Mouse (Mus musculus) NIH3T3 (cell line): Measurements from ENCODE around the gene Dnah6.

Experiments
- DNase-seq: peaks from one replicate; pipeline ENCODE4 v3.0.0-alpha.2; 2012; ENCODE audit warnings: low read depth

Dnah6 gene

DNA sequence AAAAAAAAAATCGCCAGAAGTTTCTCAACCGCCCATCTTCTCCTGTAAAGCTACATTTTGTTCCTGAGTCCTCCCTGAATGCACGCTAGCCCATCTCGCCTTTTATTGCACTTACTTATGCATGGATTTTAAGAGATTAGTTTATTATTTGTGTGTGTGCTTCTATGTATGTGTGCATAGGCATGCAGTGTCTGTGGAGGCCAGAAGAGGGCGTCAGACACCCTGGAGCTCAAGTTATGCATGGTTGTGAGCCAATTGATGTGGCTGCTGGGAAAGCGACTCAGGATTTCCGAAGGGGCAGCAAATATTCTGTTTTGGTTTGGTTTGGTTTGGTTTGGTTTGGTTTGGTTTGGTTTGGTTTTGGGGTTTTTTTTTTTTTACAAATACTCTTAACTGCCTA is 78.0 kb downstream of the Dnah6 start:
- DNase-seq, result no peak

DNA sequence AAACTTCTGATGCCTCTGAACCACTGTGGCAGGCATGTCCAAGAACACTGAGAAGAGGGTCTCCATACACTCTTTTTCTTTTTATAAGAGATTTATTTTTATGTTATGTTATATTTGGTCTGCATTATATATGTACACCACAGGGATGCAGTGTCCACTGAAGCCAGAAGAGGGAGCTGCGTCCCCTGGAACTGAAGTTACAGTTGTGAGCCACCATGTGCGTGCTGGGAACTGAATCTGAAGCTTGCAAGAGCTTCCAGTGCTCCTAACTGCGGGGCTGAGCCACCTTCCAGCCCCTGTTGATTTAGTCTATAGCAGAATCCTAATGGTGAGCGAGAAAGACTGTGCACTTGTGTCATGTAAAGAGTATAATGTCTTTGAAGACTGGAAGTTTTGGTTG is 78.7 kb downstream of the Dnah6 start:
- DNase-seq, result no peak

DNA sequence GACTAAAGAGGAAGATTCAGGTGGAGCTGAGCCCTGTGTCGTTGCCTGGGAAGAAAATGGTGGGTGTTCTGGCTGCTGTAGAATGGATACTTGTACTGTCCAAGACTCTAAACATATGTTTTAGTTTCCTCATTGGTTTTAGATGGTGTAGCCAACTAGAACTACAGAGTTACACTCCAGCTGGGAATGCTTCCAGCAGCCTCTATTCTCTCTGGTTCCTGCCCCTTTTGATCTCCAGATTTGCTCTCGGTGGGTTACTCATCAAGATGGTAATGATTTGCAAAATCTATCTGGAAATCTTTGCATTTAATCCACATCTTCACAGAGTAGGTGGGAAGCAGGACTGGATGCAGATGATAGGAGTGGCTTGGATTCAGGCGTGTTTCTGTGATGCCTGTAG is 80.6 kb downstream of the Dnah6 start:
- DNase-seq, result peak; percentile 56

DNA sequence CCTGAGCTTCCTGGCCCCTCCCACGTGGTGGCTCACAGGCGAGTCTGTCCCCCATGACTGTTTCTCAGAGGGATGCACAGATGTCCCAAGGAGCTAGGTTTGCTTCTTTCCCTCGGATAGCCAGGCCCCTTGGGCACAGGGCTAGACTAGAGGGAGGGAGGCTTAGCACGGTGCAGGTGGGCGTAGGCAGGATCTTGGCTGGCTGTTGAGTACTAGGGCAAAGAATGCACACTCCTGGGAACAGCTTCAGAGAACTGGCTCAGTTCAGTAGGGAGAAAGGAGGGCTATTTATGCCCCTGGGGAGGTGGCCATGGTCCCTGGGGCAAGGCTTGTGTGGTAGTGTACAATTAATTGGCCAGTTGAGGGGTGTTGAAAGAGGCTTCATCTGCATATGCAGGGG is 88.7 kb downstream of the Dnah6 start:
- no peak for DNase-seq

DNA sequence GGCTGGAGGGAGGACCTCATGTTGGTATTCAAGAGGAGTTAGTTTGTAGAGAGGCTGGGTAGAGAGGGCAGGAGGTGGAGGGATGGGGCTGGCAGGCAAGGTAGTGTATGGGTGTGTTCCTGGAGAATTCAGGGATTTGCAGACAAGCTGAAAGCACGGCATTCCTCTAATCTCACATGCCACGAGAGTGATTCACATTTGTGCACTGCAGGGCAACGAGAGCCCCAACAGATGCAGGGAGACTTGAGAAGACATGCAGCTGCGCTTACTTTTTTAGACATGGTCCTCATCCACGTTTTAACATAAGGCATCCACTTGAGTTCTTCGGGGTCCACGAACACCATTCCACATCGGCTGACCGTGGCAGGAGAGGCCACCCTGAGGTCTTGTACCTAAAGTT is 93.9 kb downstream of the Dnah6 start:
- DNase-seq, result peak; percentile 30

DNA sequence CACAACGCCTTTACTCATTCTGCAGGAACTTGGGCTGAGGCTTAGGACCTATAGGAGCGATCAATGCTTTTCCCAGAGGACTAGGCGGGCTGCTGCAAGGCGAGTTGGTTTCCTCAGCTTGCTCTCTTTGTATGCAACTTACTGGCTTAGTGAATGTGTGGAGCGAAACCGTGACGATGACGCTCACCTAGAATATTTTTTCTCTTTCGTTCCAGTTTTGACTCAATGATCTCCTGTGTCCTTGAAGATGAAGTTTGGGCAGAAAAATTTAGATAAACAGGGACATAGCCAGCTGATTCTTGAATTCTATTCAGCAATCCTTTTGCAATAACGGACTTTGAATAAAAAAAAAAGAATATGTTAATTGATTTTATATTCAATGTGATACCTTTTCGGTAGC is 101.1 kb downstream of the Dnah6 start:
- DNase-seq, result no peak

DNA sequence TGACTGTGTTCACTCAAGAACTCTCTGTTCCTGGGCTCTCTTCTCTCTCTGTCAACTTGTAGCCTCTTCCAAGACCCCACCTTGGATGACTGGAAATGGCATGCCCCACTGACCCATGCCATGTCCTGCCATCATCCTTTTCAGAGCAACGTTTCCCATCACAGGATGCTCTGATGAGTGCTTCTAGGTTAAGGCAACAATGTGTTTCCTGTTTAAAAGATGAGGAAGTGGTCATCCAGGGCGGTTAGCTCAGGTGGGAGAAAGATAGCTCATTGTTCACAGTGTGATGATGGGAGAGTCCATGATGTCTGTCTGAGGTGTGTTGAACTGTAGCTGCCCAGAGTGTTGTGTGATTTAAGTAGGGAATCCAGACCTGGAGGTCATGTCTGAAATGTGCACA is 107.6 kb downstream of the Dnah6 start:
- no peak for DNase-seq

DNA sequence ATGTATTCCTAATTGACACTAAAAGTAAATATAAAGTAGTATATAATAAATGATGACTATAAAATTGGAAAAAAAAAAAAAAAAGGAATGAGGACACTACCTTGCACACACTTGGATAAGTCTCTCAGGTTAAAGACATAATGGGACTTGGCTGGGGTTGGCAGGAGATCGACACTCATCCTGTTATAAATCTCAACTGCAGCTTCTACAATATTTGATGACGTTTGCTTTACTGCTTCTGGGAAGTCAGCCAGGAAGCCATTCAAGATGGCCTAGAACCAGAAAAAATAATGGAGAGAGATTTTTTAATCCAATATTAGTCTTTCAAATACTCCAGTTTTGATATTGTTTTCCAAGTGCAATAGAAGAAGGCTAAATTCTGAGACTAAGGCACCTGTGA is 108.1 kb downstream of the Dnah6 start:
- peak; percentile 80 for DNase-seq

DNA sequence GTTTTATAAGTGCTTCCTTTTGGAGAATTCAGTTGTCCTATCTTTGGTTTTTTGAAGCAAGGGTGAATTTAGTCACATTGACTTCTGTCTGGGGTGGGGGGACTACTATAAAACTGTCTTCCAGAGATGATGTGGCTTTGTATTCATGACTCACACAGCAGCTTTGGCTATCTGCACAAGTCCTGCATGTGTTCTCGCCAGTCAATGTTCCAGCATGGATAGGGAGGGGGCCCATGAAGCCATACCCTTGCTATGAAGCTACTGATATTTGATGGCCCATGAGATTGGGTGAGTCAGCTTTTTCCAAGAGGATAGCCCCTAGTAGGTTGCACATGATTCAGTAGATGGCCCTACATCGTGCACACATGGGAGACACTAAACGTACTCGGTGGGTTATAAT is 128.3 kb downstream of the Dnah6 start:
- no peak for DNase-seq

DNA sequence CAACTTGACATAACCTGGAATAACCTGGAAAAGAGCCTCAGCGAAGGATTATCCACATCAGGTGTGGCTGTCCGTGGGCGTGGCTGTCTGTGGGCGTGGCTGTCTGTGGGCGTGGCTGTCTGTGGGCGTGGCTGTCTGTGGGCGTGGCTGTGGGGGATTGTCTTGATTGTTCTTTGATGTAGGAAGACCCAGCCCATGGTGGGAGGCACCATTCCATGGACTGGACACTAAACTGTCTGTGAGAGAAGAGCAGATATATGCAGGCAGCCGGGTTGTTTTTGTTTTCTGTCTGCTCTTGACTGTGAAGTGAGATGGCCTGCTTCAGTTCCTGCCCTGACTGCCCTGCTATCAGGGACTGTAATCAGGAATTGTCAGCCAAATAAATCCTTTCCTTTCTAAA is 130.6 kb downstream of the Dnah6 start:
- DNase-seq, result no peak

DNA sequence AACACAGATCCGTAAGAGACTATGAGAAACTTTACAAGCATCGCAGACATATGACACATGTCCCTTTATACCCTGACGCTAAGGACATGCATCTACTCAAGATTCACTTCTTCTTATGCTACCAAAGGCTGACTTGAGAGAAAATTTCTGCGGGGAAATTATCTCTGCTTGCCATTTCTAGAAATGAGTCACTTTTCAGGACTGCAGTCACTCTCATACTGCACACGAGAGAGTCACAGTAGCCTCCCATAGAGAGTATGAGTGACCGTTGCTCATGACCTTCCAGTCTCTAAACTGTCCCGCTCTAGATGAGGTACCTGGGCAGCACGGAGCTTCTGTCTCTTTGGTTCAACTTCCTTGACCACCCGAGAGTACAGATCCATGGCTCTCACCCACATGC is 138.9 kb downstream of the Dnah6 start:
- no peak for DNase-seq

DNA sequence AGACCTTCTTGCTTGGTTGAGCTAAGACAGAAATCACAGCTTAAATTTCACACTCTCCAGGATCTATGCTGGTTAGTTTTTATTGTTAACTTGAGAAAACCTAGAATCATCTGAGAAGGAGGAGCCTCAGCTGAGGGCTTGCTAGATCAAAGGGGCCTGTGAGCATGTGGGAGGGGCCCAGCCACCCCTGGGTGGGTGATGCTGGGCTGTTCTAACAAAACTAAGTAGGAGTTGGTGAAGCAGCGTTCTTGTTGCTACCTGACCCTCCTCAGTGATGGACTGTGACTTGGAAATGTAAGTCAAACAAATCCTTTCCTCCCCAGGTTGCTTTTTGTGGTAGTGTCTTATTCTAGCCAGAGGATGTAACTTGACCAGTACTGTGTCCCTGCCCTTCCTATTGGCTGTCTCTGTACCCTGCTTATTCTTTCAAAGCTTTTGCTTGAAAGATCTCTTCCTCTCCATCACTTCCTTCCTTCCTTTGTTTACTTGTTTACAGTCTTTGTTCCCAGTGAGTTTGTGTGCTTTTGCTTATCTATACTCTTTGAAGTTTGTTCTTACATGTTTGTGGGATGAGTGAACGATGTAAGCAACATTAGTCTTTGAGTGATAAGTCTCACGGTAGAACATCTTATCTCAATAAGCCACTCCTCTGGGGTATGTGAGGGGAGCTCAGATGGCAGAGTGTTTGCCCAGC is 149.2 kb downstream of the Dnah6 start:
- no peak for DNase-seq

DNA sequence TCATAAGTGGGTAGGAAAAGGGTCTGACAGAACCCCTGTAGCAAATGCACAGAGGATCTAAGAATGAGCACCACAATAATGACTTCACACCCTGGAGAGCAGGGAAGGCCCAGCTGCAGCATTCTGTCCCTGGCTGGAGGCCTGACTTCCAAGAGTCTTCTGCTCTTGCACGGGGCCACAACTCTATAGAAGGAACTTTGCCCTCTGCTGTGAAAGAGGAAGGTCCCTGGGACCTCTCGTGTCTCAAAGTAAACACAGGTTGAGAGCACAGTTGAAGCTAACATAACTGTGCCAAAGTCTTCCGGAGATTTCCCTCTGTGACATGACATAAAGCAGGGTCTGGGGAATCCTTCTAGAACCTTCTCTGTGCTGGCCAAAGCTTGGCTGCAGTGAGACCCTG is 150.2 kb downstream of the Dnah6 start:
- no peak for DNase-seq

DNA sequence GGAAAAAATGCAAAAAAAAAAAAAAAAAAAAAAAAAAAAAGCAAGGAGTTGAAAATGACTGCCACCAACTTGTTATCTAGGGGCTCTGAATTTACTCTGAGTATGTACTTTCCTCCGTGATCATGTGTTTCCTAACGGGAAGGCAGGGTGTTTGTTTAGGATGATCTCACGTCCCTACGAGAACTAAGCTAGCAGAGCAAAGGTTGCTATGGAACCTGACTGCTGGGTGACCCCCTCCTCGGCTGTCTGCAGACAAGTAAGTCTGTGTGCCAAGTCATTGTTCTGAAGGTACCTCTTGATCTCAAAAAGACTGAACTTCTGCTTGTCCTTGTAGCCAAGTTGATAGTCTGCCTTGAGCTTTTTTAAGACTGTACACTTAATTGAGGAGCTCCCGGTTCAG is 150.8 kb downstream of the Dnah6 start:
- DNase-seq, result no peak

DNA sequence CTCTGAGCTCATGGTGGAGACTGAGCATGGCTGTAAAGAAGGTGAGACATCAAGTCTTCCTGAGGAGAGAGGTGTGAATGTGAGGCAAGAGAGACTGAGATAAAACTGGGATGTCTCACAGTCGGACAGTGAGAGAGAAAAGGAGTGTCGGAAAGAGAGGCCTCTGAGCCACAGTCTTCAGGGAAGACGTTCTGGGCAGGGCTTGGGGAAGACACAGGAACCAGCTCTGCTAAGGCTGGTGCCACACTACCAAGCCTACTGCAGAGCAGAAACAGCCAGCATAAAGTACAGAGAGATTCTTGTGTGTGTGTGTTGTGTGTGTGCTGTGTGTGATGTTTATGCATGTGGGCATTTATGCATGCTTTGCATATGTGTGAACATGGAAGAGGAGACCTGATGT is 156.9 kb downstream of the Dnah6 start:
- DNase-seq, result no peak

DNA sequence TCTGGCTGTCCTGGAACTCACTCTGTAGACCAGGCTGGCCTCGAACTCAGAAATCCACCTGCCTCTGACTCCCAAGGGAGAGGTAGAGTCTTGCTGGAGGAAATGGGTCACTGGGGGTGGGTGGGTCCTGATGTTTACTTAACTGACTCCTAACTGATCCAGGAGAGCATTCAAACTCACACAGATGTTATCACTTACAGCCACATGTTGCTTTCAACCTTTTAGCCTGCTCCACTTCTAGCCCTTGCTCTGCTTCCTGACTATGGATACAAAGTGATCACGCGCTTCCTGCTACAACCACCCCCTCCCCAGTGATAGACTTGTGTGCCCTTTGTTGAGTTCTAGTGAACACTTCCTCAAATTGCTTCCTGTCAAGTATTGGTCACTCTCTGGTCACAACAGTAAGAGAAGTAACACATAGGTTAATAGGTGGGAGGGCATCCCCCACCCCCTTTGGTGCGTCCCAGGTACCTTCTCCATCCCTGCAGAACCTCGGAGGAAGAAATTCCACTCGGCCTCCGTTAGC is 161.8 kb downstream of the Dnah6 start:
- DNase-seq, result no peak

DNA sequence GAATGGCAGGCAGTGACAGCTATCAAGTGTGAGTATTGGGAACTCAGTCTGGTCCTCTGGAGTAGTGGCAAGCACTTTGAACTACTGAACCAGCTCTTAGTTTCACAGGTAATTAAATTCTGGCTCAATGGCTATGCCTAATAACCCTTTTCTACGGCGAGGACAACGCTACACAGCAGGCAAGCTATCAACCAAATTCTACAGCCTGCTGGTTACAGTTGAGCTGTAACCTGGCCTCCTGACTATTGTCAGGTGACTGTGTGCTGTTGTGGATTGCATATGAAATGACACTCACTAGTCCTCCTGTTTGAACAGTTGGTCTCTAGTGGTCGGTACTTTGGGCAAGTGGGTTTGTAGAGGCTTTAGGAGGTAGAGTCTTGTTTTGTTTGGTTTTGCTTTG is 162.3 kb downstream of the Dnah6 start:
- no peak for DNase-seq

DNA sequence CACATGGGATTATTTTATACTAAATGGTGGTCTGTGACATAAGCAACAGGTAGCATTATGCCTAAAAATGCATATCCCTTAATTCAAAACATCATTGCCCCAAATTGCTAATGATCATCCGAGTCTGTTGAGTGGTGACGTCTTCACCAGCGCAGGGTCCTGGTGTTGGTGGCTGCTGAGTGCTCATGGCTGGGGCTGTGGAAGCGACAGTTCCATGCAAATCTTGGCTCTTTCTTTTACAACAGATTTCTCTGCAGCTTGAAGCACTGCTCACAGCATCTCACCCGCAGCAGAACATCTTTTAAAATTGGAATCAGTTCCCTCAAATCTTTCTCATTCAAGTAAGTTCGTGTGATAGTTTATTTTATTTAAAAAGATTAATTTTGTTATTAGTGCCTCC is 166.1 kb downstream of the Dnah6 start:
- no peak for DNase-seq

DNA sequence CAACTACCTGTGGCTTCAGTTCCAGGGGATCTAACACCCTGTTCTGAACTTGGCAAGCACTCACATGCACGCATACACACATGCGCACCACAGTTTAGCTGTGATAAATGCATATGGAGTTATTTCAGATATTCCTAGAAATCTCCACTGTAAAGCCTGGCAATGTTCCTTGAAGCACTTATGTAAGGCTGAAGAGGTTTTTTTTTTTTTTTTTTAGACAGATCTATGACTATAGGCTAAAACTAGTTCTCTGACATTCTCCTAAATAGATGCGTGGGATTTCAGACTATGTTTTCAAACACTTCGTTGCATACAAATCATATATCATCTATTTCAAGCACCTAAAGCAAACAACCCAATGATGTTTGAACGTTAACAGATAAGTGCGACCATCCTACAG is 166.6 kb downstream of the Dnah6 start:
- DNase-seq, result no peak

DNA sequence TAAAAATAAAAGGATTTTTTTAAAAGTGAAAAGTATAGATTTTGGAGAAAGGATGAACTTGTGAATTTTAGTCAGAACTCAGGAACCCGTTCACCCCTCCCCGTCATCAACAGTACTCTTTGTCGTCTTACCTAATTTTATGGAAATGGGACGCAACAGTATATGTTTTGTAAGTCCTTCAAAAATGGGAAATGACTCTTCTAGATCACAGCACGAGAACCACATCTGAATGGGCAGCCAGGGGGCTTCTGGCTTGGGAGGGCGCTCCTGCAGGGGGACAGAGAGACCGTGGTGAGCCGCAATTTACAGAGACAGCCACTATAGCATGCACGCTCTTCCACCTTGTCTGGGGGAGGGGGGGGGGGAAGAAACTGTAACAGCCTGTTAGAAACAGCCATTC is 167.9 kb downstream of the Dnah6 start:
- no peak for DNase-seq

DNA sequence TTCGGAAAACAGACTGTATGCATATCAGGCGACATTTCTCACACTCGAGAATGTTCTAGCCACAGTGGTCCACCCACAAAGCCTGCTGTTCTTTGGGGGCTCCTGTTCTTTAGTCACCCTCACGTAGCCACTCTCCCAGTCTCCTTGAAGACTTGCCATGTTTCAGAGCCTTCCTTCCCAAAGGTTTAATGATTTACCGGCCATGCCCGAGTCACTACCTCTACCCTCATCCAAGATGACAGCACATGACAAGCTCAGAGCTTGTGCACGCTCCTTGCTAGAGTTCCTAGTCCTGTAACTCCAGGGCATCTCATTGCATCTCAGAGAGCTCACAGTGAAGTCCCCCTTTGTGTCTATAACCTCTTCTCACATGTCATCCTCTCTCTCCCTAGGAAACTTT is 174.2 kb downstream of the Dnah6 start:
- DNase-seq, result no peak

DNA sequence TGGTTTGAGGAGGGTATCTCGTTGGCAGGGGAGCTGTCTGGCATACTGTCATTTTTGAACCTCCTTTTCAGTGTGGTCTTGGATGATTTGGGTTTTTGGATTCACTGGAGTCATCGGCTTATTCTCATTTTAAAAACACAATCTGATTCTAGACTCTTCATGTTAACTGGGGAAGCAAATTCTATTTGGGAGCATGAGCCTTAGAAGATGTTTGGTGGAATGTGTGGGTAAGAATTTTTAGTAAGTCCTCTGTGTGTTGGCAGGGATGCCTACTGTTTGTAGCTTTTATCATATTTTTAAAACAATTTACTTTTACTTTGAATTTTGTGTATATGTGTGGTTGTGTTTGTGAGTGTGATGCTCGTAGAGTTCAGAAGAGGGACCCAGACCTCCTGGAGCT is 175.5 kb downstream of the Dnah6 start:
- no peak for DNase-seq

DNA sequence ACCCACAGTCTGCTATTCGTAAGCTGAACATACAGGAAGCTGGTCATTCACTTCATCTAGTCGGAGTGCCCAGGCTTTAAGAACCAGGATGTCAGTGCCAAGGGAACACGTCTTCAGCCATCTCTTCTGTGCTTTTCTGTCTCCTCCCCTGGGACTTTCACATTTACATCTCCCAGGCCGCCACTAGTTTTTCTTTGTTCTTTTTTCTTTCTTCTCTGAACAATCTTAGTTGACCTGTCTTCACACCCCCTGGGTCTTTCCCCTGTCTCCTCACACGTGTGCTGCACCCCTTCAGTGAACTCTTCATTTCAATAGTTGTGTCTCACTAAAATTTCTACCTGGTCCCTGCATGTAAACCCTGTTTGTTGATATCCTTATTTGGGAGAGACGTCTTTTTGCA is 179.2 kb downstream of the Dnah6 start:
- no peak for DNase-seq

DNA sequence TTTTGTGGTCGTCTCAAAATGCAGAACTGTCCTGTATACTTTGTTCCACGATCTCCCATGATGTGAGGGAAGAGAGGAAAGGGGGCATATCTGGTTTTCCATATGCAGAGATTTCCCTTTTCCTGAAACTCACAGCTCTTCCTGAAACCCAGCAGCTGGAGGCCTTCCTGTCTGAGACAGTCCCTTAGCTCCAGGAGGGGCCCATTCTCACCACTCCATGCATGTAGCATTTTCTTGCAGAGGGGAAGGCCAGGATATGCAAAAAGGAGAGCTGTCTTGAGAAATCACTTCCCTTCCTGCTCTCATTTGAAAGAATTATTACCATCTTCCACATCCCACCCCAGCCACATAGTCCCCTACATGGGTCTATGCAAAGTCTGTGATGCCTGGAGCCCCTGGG is 183.2 kb downstream of the Dnah6 start:
- DNase-seq, result no peak

DNA sequence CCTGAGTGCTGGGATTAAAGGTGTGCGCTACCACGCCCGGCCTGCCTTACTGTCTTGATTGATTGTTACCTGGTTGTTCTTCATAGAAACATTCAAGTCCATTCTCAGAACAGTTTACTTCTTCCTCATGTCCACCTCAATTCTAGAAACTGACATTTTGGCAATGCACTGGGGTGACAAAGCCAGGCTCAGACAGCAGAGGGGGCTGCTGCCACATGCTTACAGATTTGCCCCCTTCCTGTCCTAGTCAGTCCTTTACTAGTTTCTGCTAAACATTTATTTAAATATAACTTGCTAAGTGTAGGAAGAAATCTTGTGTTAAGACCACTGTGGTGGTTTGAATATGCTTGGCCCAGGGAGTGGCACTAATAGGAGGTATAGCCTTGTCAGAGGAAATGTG is 192.6 kb downstream of the Dnah6 start:
- peak; percentile 29 for DNase-seq
